Mouse (Mus musculus) liver, adult 2 months (tissue): ENCODE results near the gene Sh3pxd2a. TPM values are rescaled to one million over a fixed set of nuclear protein-coding genes. Genes with fewer than 3 reads are reported as not detected.

Experiments
- DNase-seq: peaks from one replicate; pipeline ENCODE4 v3.0.0-alpha.2; 2011; ENCODE audit warnings: low read depth, low spot score; ENCODE audit errors: extremely low read depth
- H3K27ac ChIP-seq: fragments of 200-500 bp; replicated peaks from 2 replicates; pipeline ENCODE4 v1.5.1; 2012; ENCODE audit warnings: low read depth, mild to moderate bottlenecking, control low read depth, inconsistent platforms, low read length; ENCODE audit not compliant: insufficient read depth
- H3K27me3 ChIP-seq: fragments of 200-500 bp; 2 replicates; pipeline ENCODE4 v1.6.1; 2012; ENCODE audit warnings: mild to moderate bottlenecking, moderate library complexity, low read length, inconsistent platforms; ENCODE audit not compliant: control insufficient read depth, insufficient read depth
- H3K36me3 ChIP-seq: fragments of 200-500 bp; 2 replicates; pipeline ENCODE4 v1.6.1; 2012; ENCODE audit warnings: low read length, inconsistent platforms; ENCODE audit not compliant: control insufficient read depth, insufficient read depth
- H3K4me1 ChIP-seq: fragments of 200-500 bp; 2 replicates; pipeline ENCODE4 v1.6.1; 2011; ENCODE audit warnings: low read length; ENCODE audit not compliant: control insufficient read depth, insufficient read depth
- H3K4me3 ChIP-seq: fragments of 200-500 bp; 2 replicates; pipeline ENCODE4 v1.5.1; 2011; ENCODE audit warnings: low read depth, mild to moderate bottlenecking, control low read depth, low read length, moderate library complexity; ENCODE audit not compliant: insufficient read depth
- H3K79me2 ChIP-seq: fragments of 200-500 bp; 2 replicates; pipeline ENCODE4 v1.6.1; 2012; ENCODE audit warnings: inconsistent platforms, mild to moderate bottlenecking, low read length, moderate library complexity; ENCODE audit not compliant: control insufficient read depth, insufficient read depth
- H3K9ac ChIP-seq: fragments of 200-500 bp; 2 replicates; pipeline ENCODE4 v1.6.1; 2012; ENCODE audit warnings: low read depth, mild to moderate bottlenecking, control low read depth, inconsistent platforms, low read length
- CTCF ChIP-seq: fragments of 200-500 bp; IDR thresholded peaks from 2 replicates; pipeline ENCODE4 v1.5.1; 2011; ENCODE audit warnings: low read depth, low read length, control low read depth
- POLR2A ChIP-seq: fragments of 200-500 bp; IDR thresholded peaks from 2 replicates; pipeline ENCODE4 v1.6.1; 2011; ENCODE audit warnings: low read length, control low read depth; ENCODE audit not compliant: insufficient read depth; ENCODE audit errors: extremely low read depth
- WGBS: fragments of 180-500 bp; shearing (Covaris S2); methylation state at CpG from one replicate; pipeline ENCODE4 v1.1.7; 2018; 5-methylcytosine and 5-hydroxymethylcytosine counted together
- polyA plus RNA-seq: library from polyadenylated mRNA; depleted of rRNA; stranded (reverse); fragments of >200 nt; gene quantifications from 2 replicates; pipeline ENCODE4 v1.2.3, GENCODE M21; 2012
- total RNA-seq: library from RNA; depleted of rRNA; stranded (reverse); fragments of >200 nt; gene quantifications from 2 replicates; pipeline ENCODE4 v1.2.3, GENCODE M21; 2014

The Sh3pxd2a gene
- total and polyA plus RNA-seq, 2 experiments = 4.2 to 10.0 TPM

DNA sequence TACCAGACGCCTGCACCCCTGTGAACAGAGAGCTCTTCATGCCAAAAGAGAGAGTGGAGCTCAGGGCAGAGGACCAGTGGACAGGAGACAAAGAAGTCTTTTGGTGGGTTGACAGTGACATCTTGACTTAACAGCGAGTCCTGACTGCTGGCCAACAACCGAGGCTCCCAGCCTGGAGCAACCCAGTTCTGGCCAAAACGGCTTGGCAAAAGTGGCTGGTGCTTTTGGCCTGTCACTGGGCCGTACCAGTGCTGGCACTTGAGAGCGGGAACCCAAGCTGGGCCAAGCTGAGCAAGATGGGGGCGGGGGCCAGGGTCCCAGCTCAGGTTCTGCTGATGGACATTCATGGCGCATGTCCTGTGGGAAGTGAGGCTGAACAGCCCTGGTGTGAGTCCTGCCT lies 97.6 kb downstream of the Sh3pxd2a start:
- H3K36me3 ChIP-seq = no peaks in the 10 kb centered on the region; the same call in 1 of the 2 replicates
- H3K4me3 ChIP-seq = no peak overlapping the region
- no peaks in the 10 kb centered on the region for H3K27me3 ChIP-seq
- WGBS = 52% methylated on average over 8 of the region's 8 CpGs
- no peak for TF ChIP-seq POLR2A
- no peak for TF ChIP-seq CTCF
- H3K9ac ChIP-seq = no peak overlapping the region
- peak; percentile 58 for DNase-seq
- H3K27ac ChIP-seq = no peak overlapping the region
- H3K79me2 ChIP-seq = peaks cover 7% of the 10 kb centered on the region; the same call in 1 of the 2 replicates
- H3K4me1 ChIP-seq = peaks cover 4% of the 10 kb centered on the region

DNA sequence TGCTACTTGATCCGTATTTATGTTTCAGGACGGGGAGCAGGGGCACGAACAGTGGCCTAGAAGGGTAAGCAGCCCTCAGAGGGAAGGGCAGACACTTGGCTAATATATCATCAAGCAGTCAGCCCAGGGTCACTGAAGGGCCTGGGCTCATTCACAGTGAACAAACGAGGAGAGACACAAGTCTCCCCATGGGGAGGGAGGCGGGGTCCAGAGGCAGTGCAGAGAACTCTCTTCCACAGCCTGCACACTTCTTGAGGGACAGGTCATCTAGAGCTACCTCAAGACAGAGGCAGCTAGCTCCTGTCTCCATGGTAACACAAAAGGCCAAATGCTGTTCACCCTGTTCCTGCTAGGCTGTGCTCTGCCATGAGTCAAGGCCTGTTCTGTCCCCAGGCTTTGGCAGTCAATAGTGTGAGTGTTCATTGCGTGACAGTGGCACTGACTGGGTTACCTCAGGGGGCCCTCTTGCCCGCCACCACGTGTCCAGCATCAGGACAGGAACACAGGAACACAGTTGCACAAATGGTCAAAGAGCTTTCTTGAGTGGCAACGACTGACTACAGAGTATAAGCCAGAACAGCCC lies 101.0 kb downstream of the Sh3pxd2a start:
- no peak for DNase-seq
- 86% methylated on average over 9 of the region's 9 CpGs for WGBS
- TF ChIP-seq POLR2A (no peak), CTCF (no peak)

DNA sequence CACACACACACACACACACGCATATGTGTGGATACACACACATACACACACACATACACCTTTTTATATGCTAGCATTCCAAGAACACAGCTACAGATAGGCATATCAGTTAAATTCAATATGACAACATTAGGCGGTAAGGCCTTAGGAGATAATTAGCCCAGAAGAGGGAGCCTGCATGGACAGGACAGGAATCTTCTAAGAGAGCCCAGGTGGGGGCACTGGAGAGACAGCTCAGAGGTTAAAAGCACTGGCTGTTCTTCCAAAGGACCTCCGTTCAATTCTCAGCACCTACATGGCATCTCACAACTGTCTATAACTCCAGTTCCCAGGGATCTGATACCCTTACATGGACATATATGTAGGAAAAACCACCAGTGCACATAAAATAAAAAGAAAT lies 103.3 kb downstream of the Sh3pxd2a start:
- peak; percentile 10; the same call in 1 of the 2 replicates for TF ChIP-seq CTCF
- no peak for TF ChIP-seq POLR2A
- WGBS = 87% methylated on average over 3 of the region's 3 CpGs
- no peak overlapping the region for H3K27ac ChIP-seq
- DNase-seq = no peak
- H3K36me3 ChIP-seq = no peaks in the 10 kb centered on the region; the same call in 1 of the 2 replicates
- H3K4me3 ChIP-seq = no peak overlapping the region
- no peaks in the 10 kb centered on the region for H3K79me2 ChIP-seq
- H3K27me3 ChIP-seq = no peaks in the 10 kb centered on the region
- H3K4me1 ChIP-seq = no peaks in the 10 kb centered on the region
- no peak overlapping the region for H3K9ac ChIP-seq

More for the DNA sequence above, 101.0 kb downstream of the Sh3pxd2a start:
- Histone ChIP-seq H3K4me3 (no peak overlapping the region), H3K79me2 (peaks cover 7% of the 10 kb centered on the region; the same call in 1 of the 2 replicates), H3K27me3 (no peaks in the 10 kb centered on the region), H3K27ac (no peak overlapping the region), H3K9ac (no peak overlapping the region), H3K4me1 (no peaks in the 10 kb centered on the region), H3K36me3 (no peaks in the 10 kb centered on the region; the same call in 1 of the 2 replicates)

DNA sequence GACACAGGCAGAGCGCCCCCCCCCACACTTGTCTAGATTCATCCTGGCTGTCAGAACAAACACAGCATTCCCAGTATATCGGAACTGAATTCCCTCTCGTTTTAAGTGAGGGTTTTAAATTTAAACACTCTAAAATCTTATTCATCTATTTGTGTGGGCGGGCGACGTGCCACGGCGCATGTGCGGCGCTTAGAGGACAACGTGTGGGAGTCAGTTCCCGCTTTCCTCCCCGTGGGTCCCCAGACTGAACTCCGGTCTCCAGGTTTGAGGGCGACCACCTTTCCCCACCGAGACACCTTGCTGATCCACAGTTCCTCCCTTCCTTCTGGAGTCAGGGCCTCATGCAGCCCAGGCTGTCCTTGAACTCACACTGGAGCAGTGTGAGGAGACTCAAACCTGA lies 104.2 kb downstream of the Sh3pxd2a start:
- no peak overlapping the region for H3K4me3 ChIP-seq
- no peaks in the 10 kb centered on the region for H3K79me2 ChIP-seq
- DNase-seq = no peak
- no peak for TF ChIP-seq POLR2A
- no peak for TF ChIP-seq CTCF
- whole genome bisulfite sequencing = 95% methylated on average over 16 of the region's 16 CpGs
- H3K4me1 ChIP-seq = no peaks in the 10 kb centered on the region
- no peak overlapping the region for H3K27ac ChIP-seq
- H3K9ac ChIP-seq = no peak overlapping the region
- H3K36me3 ChIP-seq = no peaks in the 10 kb centered on the region; the same call in 1 of the 2 replicates
- no peaks in the 10 kb centered on the region for H3K27me3 ChIP-seq

DNA sequence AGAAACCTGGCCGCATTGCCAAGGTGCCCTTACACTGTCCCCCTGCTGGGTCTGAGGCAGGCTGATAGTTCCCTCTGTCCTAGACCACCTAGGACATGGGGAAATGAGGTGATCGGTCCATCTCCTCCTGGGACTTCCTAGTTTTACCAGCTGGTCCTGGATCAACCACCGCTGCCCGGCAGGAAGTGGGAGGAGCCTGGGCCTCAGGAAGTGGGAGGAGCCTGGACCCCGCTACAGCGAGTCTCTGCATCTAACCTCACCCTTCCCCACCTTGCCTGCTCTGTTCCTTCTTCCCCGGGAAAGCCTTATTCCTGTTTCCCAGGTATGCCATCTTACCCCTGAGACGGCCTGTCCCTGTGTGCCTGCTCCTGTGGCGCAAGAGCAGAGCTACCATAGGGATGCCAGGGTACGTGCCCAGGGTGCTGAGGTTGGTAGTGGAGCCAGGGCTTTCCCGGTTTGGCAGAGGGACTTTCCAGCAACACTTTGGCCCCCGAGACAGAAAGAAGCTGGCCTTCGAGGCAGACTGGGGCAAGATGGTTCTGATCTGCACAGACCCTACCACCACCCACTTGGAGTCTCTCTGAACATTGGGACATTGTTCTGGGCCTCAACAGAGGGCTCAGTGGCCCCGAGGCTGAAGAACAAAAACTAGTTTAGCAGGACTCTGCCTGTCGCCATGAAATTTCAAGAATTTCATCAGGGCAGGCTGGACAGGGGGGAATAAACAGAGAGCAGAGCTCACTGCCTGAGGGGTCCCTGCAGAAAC lies 104.9 kb downstream of the Sh3pxd2a start:
- no peak for DNase-seq
- H3K9ac ChIP-seq = no peak overlapping the region
- TF ChIP-seq POLR2A (no peak), CTCF (no peak)

More for the DNA sequence above, 104.9 kb downstream of the Sh3pxd2a start:
- Histone ChIP-seq H3K4me1 (no peaks in the 10 kb centered on the region), H3K27me3 (no peaks in the 10 kb centered on the region), H3K4me3 (peak overlapping the region; percentile 16), H3K27ac (no peak overlapping the region), H3K36me3 (no peaks in the 10 kb centered on the region; the same call in 1 of the 2 replicates), H3K79me2 (no peaks in the 10 kb centered on the region)
- WGBS = 73% methylated on average over 15 of the region's 15 CpGs
